Mouse (Mus musculus) stomach, postnatal 0 days (tissue): Measurements from ENCODE around the gene Wasl. TPM values are rescaled to one million over a fixed set of nuclear protein-coding genes. Genes with fewer than 3 reads are reported as not detected.
A peak's percentile ranks its signal among the peaks of the same experiment; 100 is the strongest.

Experiments
- ATAC-seq: fragments of 200-750 bp; cut with Nextera tagmentation; 2 replicates; pipeline ENCODE4 v1.8.0; 2017; ENCODE audit not compliant: low FRiP score, low TSS enrichment
- DNase-seq: peaks from one replicate; pipeline ENCODE4 v3.0.0-alpha.2; 2016; ENCODE audit warnings: low spot score
- H3K27ac ChIP-seq: fragments of 300-500 bp; sonication (generic); replicated peaks from 2 replicates; pipeline ENCODE4 v1.5.1; 2014; ENCODE audit warnings: mild to moderate bottlenecking, control low read depth
- H3K27me3 ChIP-seq: fragments of 300-500 bp; sonication (generic); 2 replicates; pipeline ENCODE4 v1.6.1; 2014; ENCODE audit warnings: low read length; ENCODE audit not compliant: control insufficient read depth, insufficient read depth
- H3K36me3 ChIP-seq: fragments of 300-500 bp; sonication (generic); 2 replicates; pipeline ENCODE4 v1.6.1; 2014; ENCODE audit warnings: low read length, mixed read lengths; ENCODE audit not compliant: control insufficient read depth, insufficient read depth
- H3K4me1 ChIP-seq: fragments of 300-500 bp; sonication (generic); replicated peaks from 2 replicates; pipeline ENCODE4 v1.6.1; 2014; ENCODE audit warnings: antibody characterized with exemption; ENCODE audit not compliant: control insufficient read depth, insufficient read depth
- H3K4me2 ChIP-seq: fragments of 300-500 bp; sonication (generic); replicated peaks from 2 replicates; pipeline ENCODE4 v1.6.1; 2014; ENCODE audit warnings: low read depth, mild to moderate bottlenecking, control low read depth, moderate library complexity
- H3K4me3 ChIP-seq: fragments of 300-500 bp; sonication (generic); 2 replicates; pipeline ENCODE4 v1.5.1; 2014; ENCODE audit warnings: low read depth, low read length, control low read depth
- H3K9ac ChIP-seq: fragments of 300-500 bp; sonication (generic); 2 replicates; pipeline ENCODE4 v1.6.1; 2014; ENCODE audit warnings: mild to moderate bottlenecking, low read length, control low read depth, mixed read lengths
- H3K9me3 ChIP-seq: fragments of 300-500 bp; sonication (generic); 2 replicates; pipeline ENCODE4 v1.6.1; 2016; ENCODE audit warnings: low read length; ENCODE audit not compliant: control insufficient read depth
- CTCF ChIP-seq: IDR thresholded peaks from 2 replicates; pipeline ENCODE4 v1.5.1; 2016; ENCODE audit warnings: antibody characterized with exemption, low read depth, mild to moderate bottlenecking, moderate library complexity
- EP300 ChIP-seq: optimal IDR thresholded peaks from 2 replicates; pipeline ENCODE3; 2016; ENCODE audit warnings: antibody characterized with exemption
- WGBS: fragments of 180-500 bp; shearing (Covaris S2); extraction: QIAGEN DNeasy Blood & Tissue Kit; methylation state at CpG from one replicate; pipeline ENCODE4 v1.1.7; 2014; 5-methylcytosine and 5-hydroxymethylcytosine counted together
- polyA plus RNA-seq: library from polyadenylated mRNA; unstranded; fragments of >200 nt; fragmentation: Nextera tagmentation; extraction: Ambion mirVana; gene quantifications from 2 replicates; pipeline ENCODE4 v1.2.1, GENCODE M21; 2015

Wasl gene
- polyA plus RNA-seq, 1 experiment from 2014 or later: 80.9 TPM

- H3K27ac ChIP-seq: peak overlapping the region; percentile 58; the same call in 1 of the 2 replicates
- no peaks in the 10 kb centered on the region for H3K36me3 ChIP-seq
- DNase-seq: peak; percentile 39
- H3K27me3 ChIP-seq: no peaks in the 10 kb centered on the region
- H3K4me3 ChIP-seq: no peak overlapping the region
- 61% methylated on average over 11 of the region's 11 CpGs for WGBS
- no peak overlapping the region for H3K9ac ChIP-seq
- peak; percentile 96 for ATAC-seq
- H3K9me3 ChIP-seq: no peaks in the 10 kb centered on the region
- TF ChIP-seq CTCF: no peak
- no peak for TF ChIP-seq EP300
- no peak overlapping the region for H3K4me2 ChIP-seq
- no peaks in the 10 kb centered on the region for H3K4me1 ChIP-seq
These were observed 29.9 kb upstream of the Wasl start for GRCm38 (mm10) chr6:24694455-24695410.

- WGBS: 33% methylated on average over 1 of the region's 1 CpGs
- H3K9ac ChIP-seq: no peak overlapping the region
- no peaks in the 10 kb centered on the region for H3K36me3 ChIP-seq
- H3K27ac ChIP-seq: no peak overlapping the region
- ATAC-seq: no peak
- TF ChIP-seq EP300 (no peak), CTCF (no peak)
- no peaks in the 10 kb centered on the region for H3K27me3 ChIP-seq
- DNase-seq: no peak
- no peaks in the 10 kb centered on the region for H3K4me1 ChIP-seq
- H3K4me2 ChIP-seq: no peak overlapping the region
- no peak overlapping the region for H3K4me3 ChIP-seq
- no peaks in the 10 kb centered on the region for H3K9me3 ChIP-seq
These were observed 23.1 kb upstream of the Wasl start for GRCm38 (mm10) chr6:24687871-24688270.

DNA sequence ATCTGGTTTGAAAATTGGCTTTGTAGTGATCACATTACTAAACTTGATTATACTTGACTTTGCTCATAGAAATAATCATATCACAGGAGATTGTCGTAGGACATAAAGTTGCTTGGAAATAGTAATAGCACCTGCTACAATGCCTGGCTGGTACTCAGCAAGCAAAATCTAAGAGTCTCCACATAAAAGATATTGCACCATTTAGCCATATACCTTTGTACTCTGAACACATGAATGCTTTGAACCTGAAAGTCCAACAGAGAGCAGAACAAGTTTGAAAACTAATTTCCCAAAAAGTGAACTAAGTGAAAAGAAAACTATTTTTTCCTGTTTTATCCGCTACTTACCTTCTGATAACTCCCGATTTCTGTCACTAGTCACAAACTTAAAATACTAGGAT is 18.3 kb upstream of the Wasl start:
- no peak overlapping the region for H3K27ac ChIP-seq
- no peak overlapping the region for H3K9ac ChIP-seq
- 90% methylated on average over 3 of the region's 3 CpGs for WGBS
- DNase-seq: no peak
- H3K27me3 ChIP-seq: no peaks in the 10 kb centered on the region
- H3K4me1 ChIP-seq: no peaks in the 10 kb centered on the region
- no peaks in the 10 kb centered on the region for H3K9me3 ChIP-seq
- no peak overlapping the region for H3K4me2 ChIP-seq
- TF ChIP-seq CTCF: no peak
- no peak for TF ChIP-seq EP300
- H3K36me3 ChIP-seq: no peaks in the 10 kb centered on the region
- ATAC-seq: no peak
- H3K4me3 ChIP-seq: no peak overlapping the region

- H3K27ac ChIP-seq: no peak overlapping the region
- H3K4me3 ChIP-seq: no peak overlapping the region
- no peaks in the 10 kb centered on the region for H3K4me1 ChIP-seq
- H3K4me2 ChIP-seq: no peak overlapping the region
- no peaks in the 10 kb centered on the region for H3K9me3 ChIP-seq
- ATAC-seq (no peak), DNase-seq (no peak)
- 48% methylated on average over 3 of the region's 3 CpGs for WGBS
- no peaks in the 10 kb centered on the region for H3K27me3 ChIP-seq
- no peaks in the 10 kb centered on the region for H3K36me3 ChIP-seq
- H3K9ac ChIP-seq: no peak overlapping the region
- TF ChIP-seq EP300 (no peak), CTCF (no peak)
These were observed 3.0 kb upstream of the Wasl start for GRCm38 (mm10) chr6:24667829-24668228.

DNA sequence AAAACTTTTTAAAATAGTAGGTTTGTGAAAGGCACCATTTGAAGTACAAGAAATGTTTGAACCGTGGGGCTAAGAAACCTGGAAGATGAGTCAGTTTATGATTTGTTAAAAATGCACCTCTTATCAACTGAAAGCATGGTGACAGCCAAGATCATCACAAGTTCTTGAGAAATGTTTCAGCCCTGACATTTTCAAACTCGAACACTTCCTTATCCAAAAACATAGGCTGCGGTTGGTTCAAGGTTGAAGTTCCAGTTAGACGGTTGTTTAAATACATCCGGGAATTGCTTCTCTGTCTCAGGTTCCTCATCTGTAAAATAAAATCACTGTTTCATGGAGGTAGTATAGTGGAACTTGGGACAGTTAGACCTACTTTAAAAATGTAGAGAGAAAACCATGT is 1.4 kb upstream of the Wasl start:
- H3K4me2 ChIP-seq: no peak overlapping the region
- H3K9ac ChIP-seq: no peak overlapping the region
- H3K27ac ChIP-seq: no peak overlapping the region
- DNase-seq (no peak), ATAC-seq (no peak)
- no peaks in the 10 kb centered on the region for H3K9me3 ChIP-seq
- WGBS: 78% methylated on average over 5 of the region's 5 CpGs
- no peaks in the 10 kb centered on the region for H3K36me3 ChIP-seq
- no peaks in the 10 kb centered on the region for H3K4me1 ChIP-seq
- H3K4me3 ChIP-seq: no peak overlapping the region
- H3K27me3 ChIP-seq: no peaks in the 10 kb centered on the region
- no peak for TF ChIP-seq CTCF
- no peak for TF ChIP-seq EP300

GRCm38 (mm10) chr6:24664133-24664866 is 509 bp downstream of the Wasl start:
- peak; percentile 76 for ATAC-seq
- Histone ChIP-seq H3K27ac (peak overlapping the region; percentile 99), H3K27me3 (no peaks in the 10 kb centered on the region), H3K4me1 (no peaks in the 10 kb centered on the region), H3K9ac (peak overlapping the region; percentile 95), H3K4me2 (peak overlapping the region; percentile 81), H3K9me3 (no peaks in the 10 kb centered on the region), H3K36me3 (no peaks in the 10 kb centered on the region; the same call in 1 of the 2 replicates), H3K4me3 (peak overlapping the region; percentile 99)
- peak; percentile 15; the same call in 1 of the 2 replicates for TF ChIP-seq CTCF
- TF ChIP-seq EP300: no peak
- under 1% methylated on average over 55 of the region's 58 CpGs for WGBS
- peak; percentile 76 for DNase-seq
